Mouse (Mus musculus) lung, adult 2 months (tissue): Measurements from ENCODE around the gene Gm20388. TPM values are rescaled to one million over a fixed set of nuclear protein-coding genes. Genes with fewer than 3 reads are reported as not detected.

ENCODE experiments used
- DNase-seq: peaks from one replicate; pipeline ENCODE4 v3.0.0; 2022
- H3K4me1 ChIP-seq: fragments of 200-500 bp; 2 replicates; pipeline ENCODE4 v1.6.1; 2011; ENCODE audit warnings: low read length; ENCODE audit not compliant: control insufficient read depth, insufficient read depth
- H3K4me3 ChIP-seq: fragments of 200-500 bp; replicated peaks from 2 replicates; pipeline ENCODE3; 2011; ENCODE audit warnings: low read depth, mild to moderate bottlenecking, control low read depth, low read length; ENCODE audit errors: extremely low read depth
- CTCF ChIP-seq: fragments of 200-500 bp; IDR thresholded peaks from 2 replicates; pipeline ENCODE4 v1.5.1; 2011; ENCODE audit warnings: mild to moderate bottlenecking, low read length, control low read depth; ENCODE audit not compliant: insufficient read depth
- POLR2A ChIP-seq: fragments of 200-500 bp; IDR thresholded peaks from 2 replicates; pipeline ENCODE4 v1.6.1; 2011; ENCODE audit warnings: low read depth, mild to moderate bottlenecking, control low read depth, low read length, borderline replicate concordance; ENCODE audit errors: extremely low read depth
- WGBS: fragments of 180-500 bp; shearing (Covaris S2); methylation state at CpG from one replicate; pipeline ENCODE4 v1.1.7; 2018; 5-methylcytosine and 5-hydroxymethylcytosine counted together
- polyA plus RNA-seq: library from polyadenylated mRNA; depleted of rRNA; stranded (reverse); fragments of >200 nt; gene quantifications from 2 replicates; pipeline ENCODE4 v1.2.3, GENCODE M21; 2012

The Gm20388 gene
- polyA plus RNA-seq, 1 experiment: 67.8 TPM

GRCm38 (mm10) chr8:121760484-121760883 lies 1849.8 kb downstream of the Gm20388 start:
- TF ChIP-seq POLR2A: no peak
- no peak for TF ChIP-seq CTCF
- no peaks in the 10 kb centered on the region for H3K4me1 ChIP-seq
- WGBS: 63% methylated on average over 7 of the region's 7 CpGs
- H3K4me3 ChIP-seq: no peak overlapping the region
- no peak for DNase-seq

GRCm38 (mm10) chr8:121761480-121761879 lies 1850.8 kb downstream of the Gm20388 start:
- DNase-seq: no peak
- TF ChIP-seq POLR2A: no peak
- no peak for TF ChIP-seq CTCF
- Histone ChIP-seq H3K4me3 (no peak overlapping the region), H3K4me1 (no peaks in the 10 kb centered on the region)
- 33% methylated on average over 10 of the region's 10 CpGs for WGBS

- no peak overlapping the region for H3K4me3 ChIP-seq
- DNase-seq: no peak
- no peaks in the 10 kb centered on the region for H3K4me1 ChIP-seq
- 47% methylated on average over 7 of the region's 7 CpGs for WGBS
- TF ChIP-seq POLR2A (no peak), CTCF (no peak)
Observed at GRCm38 (mm10) chr8:121762999-121763699, 1852.5 kb downstream of the Gm20388 start.

- no peak for DNase-seq
- TF ChIP-seq POLR2A (no peak), CTCF (no peak)
- Histone ChIP-seq H3K4me3 (no peak overlapping the region), H3K4me1 (no peaks in the 10 kb centered on the region)
- 64% methylated on average over 9 of the region's 9 CpGs for WGBS
Observed at GRCm38 (mm10) chr8:121763700-121764013, 1853.0 kb downstream of the Gm20388 start.

GRCm38 (mm10) chr8:121765594-121766138 lies 1855.0 kb downstream of the Gm20388 start:
- H3K4me1 ChIP-seq: no peaks in the 10 kb centered on the region
- TF ChIP-seq POLR2A (no peak), CTCF (no peak)
- DNase-seq: no peak
- no peak overlapping the region for H3K4me3 ChIP-seq
- WGBS: 60% methylated on average over 7 of the region's 7 CpGs

GRCm38 (mm10) chr8:121769095-121769494 lies 1858.5 kb downstream of the Gm20388 start:
- H3K4me1 ChIP-seq: no peaks in the 10 kb centered on the region
- WGBS: 36% methylated on average over 3 of the region's 3 CpGs
- DNase-seq: no peak
- H3K4me3 ChIP-seq: no peak overlapping the region
- no peak for TF ChIP-seq POLR2A
- TF ChIP-seq CTCF: no peak

- no peak overlapping the region for H3K4me3 ChIP-seq
- WGBS: 90% methylated on average over 2 of the region's 2 CpGs
- DNase-seq: no peak
- TF ChIP-seq POLR2A (no peak), CTCF (no peak)
- no peaks in the 10 kb centered on the region for H3K4me1 ChIP-seq
Observed at GRCm38 (mm10) chr8:121769621-121770020, 1859.0 kb downstream of the Gm20388 start.

GRCm38 (mm10) chr8:121770845-121771752 lies 1860.5 kb downstream of the Gm20388 start:
- TF ChIP-seq CTCF (no peak), POLR2A (no peak)
- WGBS: 33% methylated on average over 19 of the region's 19 CpGs
- no peaks in the 10 kb centered on the region for H3K4me1 ChIP-seq

GRCm38 (mm10) chr8:121773876-121774275 lies 1863.2 kb downstream of the Gm20388 start:
- 83% methylated on average over 12 of the region's 12 CpGs for WGBS
- Histone ChIP-seq H3K4me3 (no peak overlapping the region), H3K4me1 (no peaks in the 10 kb centered on the region)
- no peak for DNase-seq
- TF ChIP-seq CTCF: no peak
- no peak for TF ChIP-seq POLR2A

More at GRCm38 (mm10) chr8:121770845-121771752, 1860.5 kb downstream of the Gm20388 start:
- DNase-seq: no peak
- no peak overlapping the region for H3K4me3 ChIP-seq
